Mouse (Mus musculus): ENCODE measurements around the gene Fam168a.

- TF ChIP-seq POLR2A (IDR thresholded peaks at IDR 0.05; ENCODE audit: borderline replicate concordance, insufficient read depth, low read length) (no peak), CTCF (IDR thresholded peaks at IDR 0.05; ENCODE audit: borderline replicate concordance, insufficient read depth, low read depth, low read length) (no peak)
Measured at GRCm38 (mm10) chr7:100722268-100722667, 15.8 kb downstream of the Fam168a start.

Data from cerebellum, adult 2 months (tissue).